Mouse (Mus musculus) stomach, embryonic 14.5 days (tissue): ENCODE data around the gene Brd2. TPM values are rescaled to one million over a fixed set of nuclear protein-coding genes. Genes with fewer than 3 reads are reported as not detected.

Source experiments
- ATAC-seq: fragments of 200-750 bp; cut with Nextera tagmentation; 2 replicates; pipeline ENCODE4 v1.8.0; 2017; ENCODE audit warnings: low read depth, moderate TSS enrichment; ENCODE audit not compliant: insufficient number of reproducible peaks, insufficient read depth, low FRiP score
- H3K27ac ChIP-seq: fragments of 300-500 bp; sonication (generic); 2 replicates; pipeline ENCODE4 v1.5.1; 2014; ENCODE audit warnings: mild to moderate bottlenecking, low read length, moderate library complexity, mixed read lengths
- H3K27me3 ChIP-seq: fragments of 300-500 bp; sonication (generic); 2 replicates; pipeline ENCODE4 v1.6.1; 2014; ENCODE audit warnings: low read length, control low read depth, mixed read lengths; ENCODE audit not compliant: control insufficient read depth, insufficient read depth
- H3K36me3 ChIP-seq: fragments of 300-500 bp; sonication (generic); 2 replicates; pipeline ENCODE4 v1.6.1; 2014; ENCODE audit warnings: mild to moderate bottlenecking, control low read depth, low read length, moderate library complexity, mixed read lengths; ENCODE audit not compliant: control insufficient read depth, insufficient read depth
- H3K4me1 ChIP-seq: fragments of 300-500 bp; sonication (generic); 2 replicates; pipeline ENCODE4 v1.6.1; 2014; ENCODE audit warnings: low read length, control low read depth, mixed read lengths; ENCODE audit not compliant: control insufficient read depth, insufficient read depth
- H3K4me2 ChIP-seq: fragments of 300-500 bp; sonication (generic); replicated peaks from 2 replicates; pipeline ENCODE4 v1.6.1; 2014; ENCODE audit warnings: low read depth, low read length, control low read depth
- H3K4me3 ChIP-seq: fragments of 300-500 bp; sonication (generic); 2 replicates; pipeline ENCODE4 v1.5.1; 2014; ENCODE audit warnings: low read depth, low read length, control low read depth
- H3K9ac ChIP-seq: fragments of 300-500 bp; sonication (generic); replicated peaks from 2 replicates; pipeline ENCODE4 v1.6.1; 2014; ENCODE audit warnings: low read depth, mild to moderate bottlenecking, control low read depth, low read length, moderate library complexity, mixed read lengths
- H3K9me3 ChIP-seq: fragments of 300-500 bp; sonication (generic); 2 replicates; pipeline ENCODE4 v1.6.1; 2016; ENCODE audit warnings: low read depth, low read length, control low read depth; ENCODE audit not compliant: control insufficient read depth
- WGBS: fragments of 180-500 bp; shearing (Covaris S2); extraction: QIAGEN DNeasy Blood & Tissue Kit; methylation state at CpG from one replicate; pipeline ENCODE4 v1.1.7; 2014; 5-methylcytosine and 5-hydroxymethylcytosine counted together
- polyA plus RNA-seq: library from polyadenylated mRNA; unstranded; fragments of >200 nt; fragmentation: Nextera tagmentation; extraction: Ambion mirVana; gene quantifications from 2 replicates; pipeline ENCODE4 v1.2.1, GENCODE M21; 2014

The Brd2 gene
- polyA plus RNA-seq, 1 experiment from 2014 or later, result 150 TPM

- Histone ChIP-seq H3K27me3 (no peaks in the 10 kb centered on the region), H3K36me3 (no peaks in the 10 kb centered on the region), H3K27ac (no peak overlapping the region), H3K4me1 (no peaks in the 10 kb centered on the region), H3K9ac (no peak overlapping the region), H3K9me3 (no peaks in the 10 kb centered on the region), H3K4me2 (peak overlapping the region; percentile 12; the same call in 1 of the 2 replicates), H3K4me3 (no peak overlapping the region)
- WGBS, result 25% methylated on average over 7 of the region's 7 CpGs
- ATAC-seq, result peak; percentile 75; the same call in 1 of the 2 replicates
Measured at GRCm38 (mm10) chr17:34093199-34093874, 29.1 kb downstream of the Brd2 start.

- H3K4me3 ChIP-seq, result no peak within 1 kb of the TSS
- H3K4me1 ChIP-seq, result no peaks in the 10 kb centered on the region
- H3K9me3 ChIP-seq, result no peaks in the 10 kb centered on the region
- H3K27ac ChIP-seq, result no peak within 1 kb of the TSS
- no peaks in the 10 kb centered on the region for H3K36me3 ChIP-seq
- no peak for ATAC-seq
- WGBS, result 32% methylated on average over 11 of the region's 11 CpGs
- H3K9ac ChIP-seq, result no peak within 1 kb of the TSS
- H3K4me2 ChIP-seq, result no peak within 1 kb of the TSS
- H3K27me3 ChIP-seq, result no peaks in the 10 kb centered on the region
Measured at GRCm38 (mm10) chr17:34092197-34092875, 30.1 kb downstream of the Brd2 start, which contains the start of gene H2-Oa. TSS of gene H2-Oa (plus strand) at chr17:34092340.

- Histone ChIP-seq H3K4me3 (no peak overlapping the region), H3K4me1 (no peaks in the 10 kb centered on the region), H3K9me3 (no peaks in the 10 kb centered on the region), H3K4me2 (no peak overlapping the region), H3K27me3 (no peaks in the 10 kb centered on the region), H3K36me3 (no peaks in the 10 kb centered on the region), H3K9ac (no peak overlapping the region), H3K27ac (no peak overlapping the region)
- no peak for ATAC-seq
- WGBS, result 59% methylated on average over 7 of the region's 7 CpGs
Measured at GRCm38 (mm10) chr17:34090923-34091322, 31.5 kb downstream of the Brd2 start.

- Histone ChIP-seq H3K27ac (no peak overlapping the region), H3K9ac (no peak overlapping the region), H3K9me3 (no peaks in the 10 kb centered on the region), H3K4me3 (no peak overlapping the region), H3K27me3 (no peaks in the 10 kb centered on the region), H3K36me3 (no peaks in the 10 kb centered on the region), H3K4me1 (no peaks in the 10 kb centered on the region), H3K4me2 (no peak overlapping the region)
- 63% methylated on average over 11 of the region's 11 CpGs for WGBS
- ATAC-seq, result no peak
Measured at GRCm38 (mm10) chr17:34088124-34088523, 34.3 kb downstream of the Brd2 start.

GRCm38 (mm10) chr17:34087386-34087785, 35.0 kb downstream of the Brd2 start:
- no peaks in the 10 kb centered on the region for H3K4me1 ChIP-seq
- H3K4me2 ChIP-seq, result no peak overlapping the region
- no peak overlapping the region for H3K4me3 ChIP-seq
- ATAC-seq, result no peak
- no peaks in the 10 kb centered on the region for H3K9me3 ChIP-seq
- no peak overlapping the region for H3K9ac ChIP-seq
- H3K27me3 ChIP-seq, result no peaks in the 10 kb centered on the region
- 36% methylated on average over 2 of the region's 2 CpGs for whole genome bisulfite sequencing
- no peak overlapping the region for H3K27ac ChIP-seq
- H3K36me3 ChIP-seq, result no peaks in the 10 kb centered on the region

GRCm38 (mm10) chr17:34083104-34083503, 39.3 kb downstream of the Brd2 start:
- H3K27me3 ChIP-seq, result no peaks in the 10 kb centered on the region
- H3K36me3 ChIP-seq, result no peaks in the 10 kb centered on the region
- no peaks in the 10 kb centered on the region for H3K4me1 ChIP-seq
- 15% methylated on average over 8 of the region's 8 CpGs for WGBS
- H3K27ac ChIP-seq, result no peak overlapping the region
- H3K4me3 ChIP-seq, result no peak overlapping the region
- H3K9ac ChIP-seq, result no peak overlapping the region
- no peaks in the 10 kb centered on the region for H3K9me3 ChIP-seq
- no peak for ATAC-seq
- no peak overlapping the region for H3K4me2 ChIP-seq

GRCm38 (mm10) chr17:34079621-34080020, 42.8 kb downstream of the Brd2 start:
- H3K9ac ChIP-seq, result no peak overlapping the region
- ATAC-seq, result peak; percentile 56; the same call in 1 of the 2 replicates
- no peak overlapping the region for H3K4me2 ChIP-seq
- WGBS, result 21% methylated on average over 5 of the region's 5 CpGs
- H3K9me3 ChIP-seq, result no peaks in the 10 kb centered on the region
- 0 out of 2 replicates have a peak, but pooled peaks cover 7% of the 10 kb centered on the region for H3K27me3 ChIP-seq
- H3K27ac ChIP-seq, result no peak overlapping the region
- H3K36me3 ChIP-seq, result no peaks in the 10 kb centered on the region
- no peak overlapping the region for H3K4me3 ChIP-seq
- H3K4me1 ChIP-seq, result no peaks in the 10 kb centered on the region

- Histone ChIP-seq H3K27me3 (0 out of 2 replicates have a peak, but pooled peaks cover 7% of the 10 kb centered on the region), H3K4me3 (no peak overlapping the region), H3K36me3 (no peaks in the 10 kb centered on the region), H3K4me2 (no peak overlapping the region), H3K4me1 (no peaks in the 10 kb centered on the region), H3K9me3 (no peaks in the 10 kb centered on the region), H3K27ac (no peak overlapping the region), H3K9ac (no peak overlapping the region)
- 88% methylated on average over 11 of the region's 11 CpGs for WGBS
- ATAC-seq, result no peak
Measured at GRCm38 (mm10) chr17:34079002-34079401, 43.4 kb downstream of the Brd2 start.
